Mouse (Mus musculus): ENCODE measurements at regions not wholly inside any gene's neighbourhood (a gene's known extent, or its start where the extent isn't known, plus 50 kb on each side); places are given as distances from the start of the nearest gene placed in this dataset.
A peak's percentile ranks its signal among the peaks of the same experiment; 100 is the strongest.

DNA sequence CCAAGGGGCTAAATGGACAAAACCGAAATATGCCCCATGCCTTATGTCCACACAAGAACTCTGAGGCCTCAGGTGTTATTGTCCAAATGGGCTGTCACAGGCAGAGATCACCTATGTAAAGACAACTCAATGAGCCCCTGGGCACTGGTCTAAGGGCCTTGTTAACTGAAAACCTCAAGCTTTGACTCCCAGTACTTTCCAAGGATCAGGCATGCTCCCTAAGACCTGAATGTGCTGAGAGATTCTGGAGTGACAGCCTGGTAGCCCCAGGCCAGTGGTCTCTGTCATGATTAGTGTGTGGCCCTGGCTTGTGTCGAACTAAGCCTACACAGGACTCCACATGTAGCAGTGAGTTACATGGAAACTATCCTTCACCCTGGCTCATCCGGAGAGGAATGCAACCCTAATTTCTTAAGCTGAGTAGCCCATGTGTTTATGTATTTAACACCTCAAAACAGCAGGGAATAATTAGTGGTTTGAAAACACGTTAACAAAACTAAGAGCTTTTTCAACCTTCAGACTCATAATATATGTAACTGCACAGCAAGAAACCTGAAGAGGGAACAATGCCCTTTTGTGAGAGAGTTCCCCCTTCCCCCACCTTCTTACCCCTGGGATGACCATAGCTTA lies 435.3 kb upstream of the Mki67 start:
- Histone ChIP-seq H3K4me3 (no peak overlapping the region), H3K4me1 (peaks cover 45% of the 10 kb centered on the region), H3K36me3 (no peaks in the 10 kb centered on the region), H3K27me3 (ENCODE audit: low read depth, poor library complexity, severe bottlenecking) (peaks cover 9% of the 10 kb centered on the region), H3K9me3 (replicated peaks) (no peaks in the 10 kb centered on the region), H3K27ac (peak overlapping the region; percentile 73)
- 32% methylated on average over 4 of the region's 4 CpGs for whole genome bisulfite sequencing
- DNase-seq (ENCODE audit: low spot score): peak; percentile 46

DNA sequence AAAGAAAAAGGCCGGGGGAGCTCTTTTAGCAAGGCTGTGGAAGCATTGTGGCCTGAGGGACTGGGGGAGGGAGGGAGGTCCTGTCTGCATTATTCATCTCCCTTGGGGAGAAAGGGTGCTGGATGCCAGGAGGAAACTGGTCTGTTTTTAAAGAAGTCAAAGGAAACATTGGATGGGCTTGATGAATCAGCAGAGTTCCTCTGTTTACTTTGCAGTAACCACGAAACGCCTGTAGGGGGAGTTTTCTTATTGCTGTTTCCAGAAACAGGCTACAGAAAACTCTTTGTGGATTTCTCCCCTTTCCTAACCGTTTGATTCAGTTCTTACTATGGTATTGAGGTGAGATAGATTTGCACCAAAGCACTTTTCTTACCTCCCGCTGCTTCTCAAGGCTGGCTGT lies 436.3 kb upstream of the Mki67 start:
- Histone ChIP-seq H3K9me3 (replicated peaks) (no peaks in the 10 kb centered on the region), H3K36me3 (no peaks in the 10 kb centered on the region), H3K27ac (peak overlapping the region; percentile 73), H3K4me1 (peaks cover 45% of the 10 kb centered on the region), H3K27me3 (ENCODE audit: low read depth, poor library complexity, severe bottlenecking) (peaks cover 8% of the 10 kb centered on the region), H3K4me3 (no peak overlapping the region)
- 35% methylated on average over 5 of the region's 5 CpGs for WGBS
- DNase-seq (ENCODE audit: low spot score): peak; percentile 59

DNA sequence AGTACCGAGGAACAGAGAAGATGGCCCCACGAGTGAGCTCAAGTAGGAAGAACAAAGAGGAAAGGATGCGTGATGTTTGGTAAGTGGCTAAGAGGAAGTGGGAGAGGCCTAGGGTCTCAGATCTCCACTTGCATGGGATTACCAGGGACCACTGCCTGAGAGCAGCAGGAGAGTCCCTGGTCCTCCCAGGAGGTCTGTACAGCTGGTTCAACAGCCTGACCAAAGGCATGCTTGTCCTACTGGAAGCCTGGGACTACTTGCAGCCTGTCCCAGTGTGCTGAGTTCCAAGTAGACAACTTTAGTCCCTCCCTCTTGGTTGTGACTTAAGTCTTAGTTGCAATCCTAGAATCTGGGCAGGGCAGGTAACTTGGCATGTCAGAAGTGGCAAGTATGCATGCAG lies 437.5 kb upstream of the Mki67 start:
- no peaks in the 10 kb centered on the region for H3K36me3 ChIP-seq
- peaks cover 46% of the 10 kb centered on the region for H3K4me1 ChIP-seq
- H3K9me3 ChIP-seq (replicated peaks): no peaks in the 10 kb centered on the region
- DNase-seq (ENCODE audit: low spot score): no peak
- H3K27me3 ChIP-seq (ENCODE audit: low read depth, poor library complexity, severe bottlenecking): no peaks in the 10 kb centered on the region
- peak overlapping the region; percentile 70 for H3K27ac ChIP-seq
- 82% methylated on average over 3 of the region's 3 CpGs for WGBS
- no peak overlapping the region for H3K4me3 ChIP-seq

DNA sequence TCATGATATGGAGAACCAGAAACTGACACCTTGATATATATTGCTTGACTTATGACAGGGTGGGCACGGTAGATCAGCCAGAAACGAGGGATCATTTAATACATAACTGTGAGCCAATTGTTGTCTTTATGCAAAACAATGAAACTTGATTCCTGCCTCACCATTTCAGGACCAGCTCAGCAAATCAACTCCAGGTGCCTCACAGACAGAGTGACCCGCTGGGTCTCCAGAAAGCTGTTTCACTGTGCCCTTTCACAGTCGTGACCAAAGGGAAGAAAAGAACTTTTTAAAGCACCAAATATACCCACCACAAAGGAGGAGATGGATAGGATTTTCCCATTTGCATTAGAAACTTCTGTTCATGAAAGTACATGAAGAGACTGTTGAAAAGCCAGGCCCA lies 443.0 kb upstream of the Mki67 start:
- Histone ChIP-seq H3K4me1 (peaks cover 25% of the 10 kb centered on the region), H3K36me3 (no peaks in the 10 kb centered on the region), H3K9me3 (replicated peaks) (no peaks in the 10 kb centered on the region), H3K27ac (peak overlapping the region; percentile 79), H3K27me3 (ENCODE audit: low read depth, poor library complexity, severe bottlenecking) (no peaks in the 10 kb centered on the region), H3K4me3 (no peak overlapping the region)
- peak; percentile 75 for DNase-seq (ENCODE audit: low spot score)
- 6% methylated on average over 4 of the region's 4 CpGs for WGBS

DNA sequence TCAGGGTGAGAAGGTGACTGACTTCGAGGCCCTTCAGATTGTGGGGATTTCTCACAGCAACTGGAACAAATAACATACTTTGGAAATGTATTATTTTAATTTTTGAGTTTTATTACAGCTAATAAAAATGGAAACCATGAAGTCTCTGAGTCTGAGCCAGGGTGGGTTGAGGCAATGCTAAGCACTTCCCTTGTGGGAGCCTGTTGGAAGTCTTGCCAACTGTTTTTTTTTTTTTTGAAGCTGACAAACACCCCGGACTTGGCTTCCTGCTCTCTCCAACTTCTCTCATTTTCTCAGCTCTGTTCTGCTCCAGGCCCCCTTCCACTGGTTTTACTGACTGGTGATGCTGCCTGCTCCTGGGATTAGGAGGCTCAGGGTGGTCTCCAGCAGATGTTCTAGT lies 445.4 kb upstream of the Mki67 start:
- WGBS: 91% methylated on average over 2 of the region's 2 CpGs
- Histone ChIP-seq H3K27ac (0 out of 2 replicates have a peak overlapping the region, but pooled peaks have one; percentile 25), H3K4me3 (no peak overlapping the region), H3K36me3 (no peaks in the 10 kb centered on the region), H3K4me1 (peaks cover 17% of the 10 kb centered on the region), H3K9me3 (replicated peaks) (no peaks in the 10 kb centered on the region), H3K27me3 (ENCODE audit: low read depth, poor library complexity, severe bottlenecking) (no peaks in the 10 kb centered on the region)
- no peak for DNase-seq (ENCODE audit: low spot score)

DNA sequence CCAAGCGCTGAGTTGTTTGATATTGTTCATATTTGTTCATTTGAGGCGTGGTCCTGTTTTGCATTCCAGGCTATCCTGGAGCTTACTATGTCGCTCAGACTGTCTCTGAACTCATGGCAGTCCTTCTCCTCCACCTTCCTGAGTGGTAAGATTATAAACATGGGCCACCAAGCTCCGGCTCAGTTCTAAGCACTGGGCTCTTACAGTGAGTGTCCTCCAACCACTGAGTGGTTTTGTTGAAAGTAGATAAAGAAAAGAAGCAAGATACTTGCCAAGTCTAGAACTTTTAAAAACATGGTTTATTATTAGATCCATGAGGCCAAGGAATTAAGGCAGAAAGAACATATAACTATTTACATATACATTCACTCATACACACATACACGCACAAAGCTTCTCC lies 448.7 kb upstream of the Mki67 start:
- no peak overlapping the region for H3K4me3 ChIP-seq

DNA sequence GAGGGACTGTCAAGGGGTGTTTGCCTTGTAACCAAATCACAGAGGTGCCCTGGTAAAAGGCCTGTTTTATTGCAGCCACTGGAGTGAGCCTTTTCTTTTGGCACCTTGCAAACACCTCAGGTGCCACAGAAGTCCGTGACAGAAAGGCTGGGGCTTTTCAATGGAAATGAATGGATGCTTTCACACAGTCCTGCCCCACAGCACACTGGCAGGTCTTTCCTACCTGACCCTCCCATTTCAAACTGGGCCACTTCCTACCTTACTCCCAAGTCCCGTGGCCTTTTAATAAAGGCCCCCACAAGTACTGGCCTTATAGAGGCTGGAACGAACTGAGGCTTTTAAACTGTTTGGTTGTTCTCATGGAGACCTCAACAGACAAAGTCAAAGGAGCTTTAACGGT lies 453.1 kb upstream of the Mki67 start:
- no peaks in the 10 kb centered on the region for H3K27me3 ChIP-seq (ENCODE audit: low read depth, poor library complexity, severe bottlenecking)
- H3K27ac ChIP-seq: no peak overlapping the region; the same call in 1 of the 2 replicates
- H3K36me3 ChIP-seq: no peaks in the 10 kb centered on the region
- H3K9me3 ChIP-seq (replicated peaks): no peaks in the 10 kb centered on the region
- no peak overlapping the region for H3K4me3 ChIP-seq
- WGBS: 66% methylated on average over 4 of the region's 4 CpGs
- DNase-seq (ENCODE audit: low spot score): no peak
- peaks cover 16% of the 10 kb centered on the region; the same call in 1 of the 2 replicates for H3K4me1 ChIP-seq

More for the DNA sequence above, 448.7 kb upstream of the Mki67 start:
- DNase-seq (ENCODE audit: low spot score): no peak
- no peak overlapping the region for H3K27ac ChIP-seq
- H3K9me3 ChIP-seq (replicated peaks): no peaks in the 10 kb centered on the region
- 89% methylated on average over 5 of the region's 5 CpGs for WGBS
- no peaks in the 10 kb centered on the region for H3K27me3 ChIP-seq (ENCODE audit: low read depth, poor library complexity, severe bottlenecking)
- no peaks in the 10 kb centered on the region for H3K36me3 ChIP-seq
- peaks cover 10% of the 10 kb centered on the region; the same call in 1 of the 2 replicates for H3K4me1 ChIP-seq

DNA sequence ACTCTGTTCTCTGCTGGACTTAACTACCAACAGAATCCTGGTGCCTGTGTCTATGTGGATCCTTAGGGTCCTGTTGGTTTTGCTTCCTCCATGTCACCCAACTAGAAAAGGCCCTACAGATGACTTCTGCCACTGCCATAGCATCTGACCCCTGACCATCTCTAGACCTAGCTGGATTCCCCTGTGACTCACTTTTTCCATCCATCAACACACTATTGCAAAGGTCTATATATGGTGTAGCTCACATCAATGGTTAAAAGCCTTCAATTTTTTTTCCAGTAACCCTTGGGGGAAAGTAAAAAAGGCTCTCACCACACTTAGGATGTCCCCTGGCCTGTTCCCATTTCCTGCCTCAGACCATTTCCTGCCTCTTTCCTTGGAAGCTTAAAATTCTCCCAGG lies 460.2 kb upstream of the Mki67 start:
- no peak for DNase-seq (ENCODE audit: low spot score)
- H3K4me3 ChIP-seq: no peak overlapping the region

DNA sequence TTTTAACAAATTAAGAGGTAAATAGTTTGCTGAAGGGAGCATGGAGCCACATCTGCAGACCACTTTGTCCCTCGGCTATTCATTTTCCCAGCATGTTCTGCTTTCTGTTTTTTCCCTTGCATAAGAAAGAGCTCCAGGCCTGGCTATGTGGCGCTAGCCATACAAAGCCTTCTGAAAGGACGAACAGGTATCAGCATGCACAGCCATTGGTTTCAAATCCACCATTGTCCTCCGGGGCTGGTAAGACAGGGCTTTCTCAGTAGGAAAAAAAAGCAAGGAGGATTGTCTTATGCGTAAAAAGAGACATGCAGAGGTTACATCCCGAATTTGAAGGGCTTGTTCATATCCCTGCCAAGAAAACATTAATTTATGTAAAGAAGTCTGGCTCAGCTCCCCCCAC lies 464.8 kb upstream of the Mki67 start:
- WGBS: 69% methylated on average over 6 of the region's 6 CpGs
- Histone ChIP-seq H3K9me3 (replicated peaks) (no peaks in the 10 kb centered on the region), H3K36me3 (no peaks in the 10 kb centered on the region), H3K27me3 (ENCODE audit: low read depth, poor library complexity, severe bottlenecking) (no peaks in the 10 kb centered on the region), H3K4me3 (no peak overlapping the region), H3K27ac (no peak overlapping the region), H3K4me1 (no peaks in the 10 kb centered on the region)
- no peak for DNase-seq (ENCODE audit: low spot score)

More for the DNA sequence above, 460.2 kb upstream of the Mki67 start:
- Histone ChIP-seq H3K36me3 (no peaks in the 10 kb centered on the region), H3K9me3 (replicated peaks) (no peaks in the 10 kb centered on the region), H3K27me3 (ENCODE audit: low read depth, poor library complexity, severe bottlenecking) (no peaks in the 10 kb centered on the region), H3K27ac (no peak overlapping the region), H3K4me1 (0 out of 2 replicates have a peak, but pooled peaks cover 1% of the 10 kb centered on the region)

DNA sequence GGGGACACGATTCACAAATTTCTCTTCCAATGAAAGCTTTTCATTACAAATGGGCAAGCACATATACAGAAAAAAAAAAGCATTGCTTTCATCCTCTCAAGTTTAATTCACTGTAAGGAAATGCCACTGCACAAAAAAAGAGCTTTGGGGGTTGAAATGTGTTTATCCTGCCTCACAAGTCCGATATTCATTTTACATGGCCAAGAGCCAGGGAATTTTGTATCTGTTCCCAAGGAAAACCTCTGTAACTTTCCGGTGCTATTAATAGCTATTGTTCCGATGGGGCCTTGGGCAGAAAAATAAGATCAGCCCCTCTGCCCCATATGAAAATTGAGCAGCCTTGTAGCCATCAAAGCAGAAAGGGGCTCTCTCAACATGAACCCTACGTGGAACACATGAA lies 465.9 kb upstream of the Mki67 start:
- WGBS: 91% methylated on average over 5 of the region's 5 CpGs

DNA sequence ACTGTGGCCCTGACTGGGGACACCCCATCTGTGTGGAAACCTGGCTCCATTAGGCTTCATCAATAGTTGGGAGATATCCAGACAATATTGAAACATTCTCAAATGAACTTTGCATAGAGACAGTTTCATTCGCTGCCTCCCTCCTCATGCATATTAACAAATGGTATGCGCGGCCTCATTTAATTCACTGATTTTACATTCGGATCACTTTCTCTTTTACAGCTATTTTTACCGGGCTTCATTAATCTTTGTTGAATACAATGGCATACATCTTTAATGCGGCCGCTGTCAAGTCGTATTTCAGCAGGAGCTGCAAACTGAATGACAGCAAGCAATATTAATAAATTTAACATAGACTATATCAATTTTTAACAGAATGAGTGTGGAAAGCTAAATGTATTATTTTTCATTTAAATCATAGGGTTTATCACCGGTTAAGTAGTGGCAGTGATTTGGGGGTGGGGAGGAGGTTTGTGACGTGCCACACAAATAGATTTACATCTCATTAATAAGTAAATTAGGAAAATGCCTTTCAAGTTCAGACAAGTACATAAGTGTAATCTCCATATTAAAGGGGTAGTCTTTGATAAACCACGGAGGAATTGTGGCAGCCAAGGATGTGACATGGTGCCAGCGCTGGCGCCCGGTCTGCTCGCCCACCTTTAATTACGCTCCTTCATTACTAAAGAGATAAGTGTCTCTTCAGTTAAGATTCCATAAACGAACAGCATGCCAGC lies 480.4 kb upstream of the Mki67 start:
- no peaks in the 10 kb centered on the region for H3K4me1 ChIP-seq
- H3K4me3 ChIP-seq: no peak overlapping the region
- WGBS: 91% methylated on average over 17 of the region's 17 CpGs
- no peak for DNase-seq (ENCODE audit: low spot score)
- H3K36me3 ChIP-seq: no peaks in the 10 kb centered on the region
- H3K9me3 ChIP-seq (replicated peaks): no peaks in the 10 kb centered on the region
- no peak overlapping the region for H3K27ac ChIP-seq
- no peaks in the 10 kb centered on the region for H3K27me3 ChIP-seq (ENCODE audit: low read depth, poor library complexity, severe bottlenecking)

More for the DNA sequence above, 465.9 kb upstream of the Mki67 start:
- no peaks in the 10 kb centered on the region for H3K4me1 ChIP-seq
- DNase-seq (ENCODE audit: low spot score): no peak
- H3K9me3 ChIP-seq (replicated peaks): no peaks in the 10 kb centered on the region
- no peaks in the 10 kb centered on the region for H3K27me3 ChIP-seq (ENCODE audit: low read depth, poor library complexity, severe bottlenecking)
- H3K36me3 ChIP-seq: no peaks in the 10 kb centered on the region
- no peak overlapping the region for H3K4me3 ChIP-seq
- H3K27ac ChIP-seq: no peak overlapping the region

DNA sequence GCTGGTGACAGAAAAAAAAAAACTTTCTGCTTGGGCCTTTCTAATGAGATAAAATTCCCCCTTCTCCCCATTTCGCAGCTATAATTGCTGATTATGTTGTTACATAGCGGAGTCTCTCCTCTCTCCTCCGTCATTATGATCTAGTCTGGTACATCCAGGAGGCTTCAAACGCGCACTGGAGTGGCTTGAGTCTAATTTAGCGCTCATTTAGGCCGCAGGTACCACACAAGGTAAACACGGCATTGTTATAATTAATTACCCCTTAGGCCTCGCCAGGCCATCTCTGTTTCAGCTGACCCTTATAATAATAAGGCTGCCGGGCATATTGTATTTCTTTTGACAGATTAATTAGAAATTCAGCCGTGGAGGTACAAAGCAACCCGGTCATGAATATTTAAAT lies 492.7 kb upstream of the Mki67 start:
- Histone ChIP-seq H3K4me3 (no peak overlapping the region), H3K27me3 (ENCODE audit: low read depth, poor library complexity, severe bottlenecking) (peaks cover 18% of the 10 kb centered on the region; the same call in 1 of the 2 replicates), H3K9me3 (replicated peaks) (no peaks in the 10 kb centered on the region), H3K27ac (peak overlapping the region; percentile 88; the same call in 1 of the 2 replicates), H3K36me3 (no peaks in the 10 kb centered on the region), H3K4me1 (peaks cover 47% of the 10 kb centered on the region)
- no peak for DNase-seq (ENCODE audit: low spot score)
- WGBS: 79% methylated on average over 12 of the region's 12 CpGs

Data from limb, embryonic 10.5 days (tissue).